Mouse (Mus musculus) urinary bladder, adult 18-20 months (tissue): ENCODE measurements around the gene Eif5.
"Not testable (repeated sequence)": the region's sequence is repeated elsewhere in the genome, so short reads cannot be mapped to it uniquely, and the experiment has no call there.

Experiments used
- DNase-seq, 2 experiments: peaks; one replicate each; pipeline ENCODE4 v3.0.0; 2022; ENCODE audit warnings: low spot score in 2 of 2, mixed read lengths in 2 of 2

The Eif5 gene

GRCm38 (mm10) chr12:111524883-111525282 lies 12.9 kb upstream of the Eif5 start:
- DNase-seq: no peak

GRCm38 (mm10) chr12:111527643-111528281 lies 10.1 kb upstream of the Eif5 start:
- no peak for DNase-seq

GRCm38 (mm10) chr12:111529192-111529591 lies 8.6 kb upstream of the Eif5 start:
- DNase-seq: no peak

- no peak for DNase-seq
These were observed 4.6 kb upstream of the Eif5 start for GRCm38 (mm10) chr12:111533096-111533794.

- DNase-seq: no peak
These were observed 2.5 kb upstream of the Eif5 start for GRCm38 (mm10) chr12:111535281-111535680.

- DNase-seq: no peak
These were observed 2.1 kb upstream of the Eif5 start for GRCm38 (mm10) chr12:111535762-111536161.

- DNase-seq: no peak
These were observed 1.1 kb upstream of the Eif5 start for GRCm38 (mm10) chr12:111536746-111537145.

GRCm38 (mm10) chr12:111537341-111537740 lies 475 bp upstream of the Eif5 start:
- DNase-seq: no peak

- peak; percentile 76 to 78 for DNase-seq
These were observed 650 bp downstream of the Eif5 start for GRCm38 (mm10) chr12:111538292-111539040.

GRCm38 (mm10) chr12:111539041-111539345 lies 1.2 kb downstream of the Eif5 start:
- DNase-seq: no peak

- DNase-seq: no peak
These were observed 9.3 kb downstream of the Eif5 start for GRCm38 (mm10) chr12:111547070-111547469.

GRCm38 (mm10) chr12:111548555-111549289 lies 10.9 kb downstream of the Eif5 start:
- no peak for DNase-seq

- no peak for DNase-seq
These were observed 12.9 kb downstream of the Eif5 start for GRCm38 (mm10) chr12:111550679-111551078.

- DNase-seq: no peak
These were observed 14.5 kb downstream of the Eif5 start for GRCm38 (mm10) chr12:111552342-111552741.

- no peak for DNase-seq
These were observed 17.5 kb downstream of the Eif5 start for GRCm38 (mm10) chr12:111555357-111555756.

- not testable (repeated sequence) for DNase-seq
These were observed 18.1 kb downstream of the Eif5 start for GRCm38 (mm10) chr12:111555893-111556292.

GRCm38 (mm10) chr12:111557538-111557937 lies 19.7 kb downstream of the Eif5 start:
- DNase-seq: no peak

GRCm38 (mm10) chr12:111558655-111559054 lies 20.8 kb downstream of the Eif5 start:
- no peak for DNase-seq

- no peak for DNase-seq
These were observed 21.9 kb downstream of the Eif5 start for GRCm38 (mm10) chr12:111559647-111560258.

GRCm38 (mm10) chr12:111560286-111560685 lies 22.5 kb downstream of the Eif5 start:
- no peak for DNase-seq

GRCm38 (mm10) chr12:111562276-111562814 lies 24.5 kb downstream of the Eif5 start:
- no peak for DNase-seq
